In the genomic region with DNA sequence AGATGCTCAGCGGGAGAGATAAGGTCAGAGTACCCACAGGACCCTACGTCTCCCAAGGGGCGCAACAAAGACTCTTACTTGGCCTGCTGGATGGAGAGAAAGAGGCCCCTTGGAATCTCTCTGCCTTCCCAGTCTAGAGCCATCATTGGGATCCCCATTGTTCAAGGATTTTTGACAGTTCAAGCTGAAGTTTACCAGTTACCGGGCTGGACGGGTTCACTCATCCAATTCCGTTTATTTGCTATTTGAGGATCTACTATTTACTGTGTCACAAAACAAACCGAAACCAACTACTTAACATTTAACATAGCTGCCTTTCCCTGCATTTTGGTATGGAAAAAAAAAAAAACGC, we compare ENCODE assay signal across 8 mouse cellular contexts. TPM values are rescaled to one million over a fixed set of nuclear protein-coding genes. Genes with fewer than 3 reads are reported as not detected.
DNase-seq lines count a peak whose midpoint lies in the region; ATAC-seq lines count a peak whose summit lies in the region.

No protein-coding gene starts in this region.

- DNase-seq in kidney, postnatal 10 days, result no peak
- DNase-seq in adipocyte (ENCODE audit: low spot score), result peak; percentile 75
- no peak for DNase-seq in hindbrain, embryonic 11.5 days (ENCODE audit: low spot score)
- DNase-seq in midbrain, embryonic 11.5 days (ENCODE audit: low spot score, missing footprints), result no peak
- DNase-seq in gastrocnemius, postnatal 36 days, result no peak
- DNase-seq in left cerebral cortex, adult 18-20 months (ENCODE audit: low spot score in 2 of 2), result no peak
- DNase-seq in layer of hippocampus, adult 11-12 months (ENCODE audit: low spot score), result no peak

- H3K9me3 ChIP-seq in kidney, embryonic 14.5 days (ENCODE audit: control insufficient read depth, low read length), result no peaks in the 10 kb centered on the region
- H3K9me3 ChIP-seq in hindbrain, embryonic 11.5 days (ENCODE audit: control insufficient read depth, low read length), result no peaks in the 10 kb centered on the region
- H3K9me3 ChIP-seq in midbrain, embryonic 11.5 days (ENCODE audit: control insufficient read depth, low read length), result no peaks in the 10 kb centered on the region

- H3K4me3 ChIP-seq in kidney, embryonic 14.5 days (ENCODE audit: low read length), result peak overlapping the region; percentile 72
- H3K4me3 ChIP-seq in hindbrain, embryonic 11.5 days (ENCODE audit: low read depth, low read length), result peak overlapping the region; percentile 52
- H3K4me3 ChIP-seq in midbrain, embryonic 11.5 days (ENCODE audit: low read depth, low read length), result peak overlapping the region; percentile 52

- 2% methylated on average over 8 of the region's 8 CpGs for WGBS in kidney, embryonic 14.5 days
- 2% methylated on average over 8 of the region's 8 CpGs for WGBS in hindbrain, embryonic 11.5 days
- 3% methylated on average over 8 of the region's 8 CpGs for WGBS in midbrain, embryonic 11.5 days

- H3K4me2 ChIP-seq in kidney, embryonic 14.5 days (replicated peaks; ENCODE audit: low read depth, low read length), result peak overlapping the region; percentile 72
- peak overlapping the region; percentile 79 for H3K4me2 ChIP-seq in hindbrain, embryonic 11.5 days (replicated peaks; ENCODE audit: low read depth, low read length)
- H3K4me2 ChIP-seq in midbrain, embryonic 11.5 days, result peak overlapping the region; percentile 80

- H3K4me1 ChIP-seq in kidney, embryonic 14.5 days (ENCODE audit: control insufficient read depth, insufficient read depth, low read length), result peaks cover 4% of the 10 kb centered on the region; the same call in 1 of the 2 replicates
- no peaks in the 10 kb centered on the region for H3K4me1 ChIP-seq in hindbrain, embryonic 11.5 days (replicated peaks; ENCODE audit: control insufficient read depth, insufficient read depth, low read length)
- peaks cover 16% of the 10 kb centered on the region for H3K4me1 ChIP-seq in midbrain, embryonic 11.5 days (ENCODE audit: control insufficient read depth, insufficient read depth, low read length)

- no peaks in the 10 kb centered on the region for H3K27me3 ChIP-seq in kidney, embryonic 14.5 days (ENCODE audit: control insufficient read depth, insufficient read depth, low read length)
- H3K27me3 ChIP-seq in hindbrain, embryonic 11.5 days (ENCODE audit: control insufficient read depth, insufficient read depth, low read length), result no peaks in the 10 kb centered on the region
- no peaks in the 10 kb centered on the region for H3K27me3 ChIP-seq in midbrain, embryonic 11.5 days (ENCODE audit: control insufficient read depth, insufficient read depth, low read length)

- peak overlapping the region; percentile 95 for H3K27ac ChIP-seq in kidney, embryonic 14.5 days (ENCODE audit: low read depth, low read length)
- H3K27ac ChIP-seq in hindbrain, embryonic 11.5 days (ENCODE audit: low read depth, low read length), result peak overlapping the region; percentile 63
- H3K27ac ChIP-seq in midbrain, embryonic 11.5 days (ENCODE audit: low read depth, low read length), result peak overlapping the region; percentile 61

- no peak for ATAC-seq in kidney, embryonic 14.5 days (ENCODE audit: low FRiP score, low TSS enrichment)
- no peak for ATAC-seq in hindbrain, embryonic 11.5 days (ENCODE audit: low FRiP score)
- ATAC-seq in midbrain, embryonic 11.5 days (ENCODE audit: low FRiP score), result no peak

- peak overlapping the region; percentile 78 for H3K9ac ChIP-seq in kidney, embryonic 14.5 days (ENCODE audit: low read depth, low read length)
- peak overlapping the region; percentile 73 for H3K9ac ChIP-seq in hindbrain, embryonic 11.5 days (ENCODE audit: low read depth, low read length)
- H3K9ac ChIP-seq in midbrain, embryonic 11.5 days (ENCODE audit: low read length), result peak overlapping the region; percentile 86

- H3K36me3 ChIP-seq in kidney, embryonic 14.5 days (ENCODE audit: control insufficient read depth, insufficient read depth, low read length), result no peaks in the 10 kb centered on the region
- no peaks in the 10 kb centered on the region for H3K36me3 ChIP-seq in hindbrain, embryonic 11.5 days (ENCODE audit: control insufficient read depth, insufficient read depth, low read length)
- no peaks in the 10 kb centered on the region for H3K36me3 ChIP-seq in midbrain, embryonic 11.5 days (ENCODE audit: control insufficient read depth, insufficient read depth, low read length)

- intact Hi-C loops in gastrocnemius, postnatal 36 days (cut with DNase I), result loop anchor here (5.0 to 10.0 kb wide), 3 partner anchors 305 to 1315 kb away; a partner anchor contains a TSS

RNA-seq across cellular contexts. Expression of a gene that starts 2.1 kb away (rescaled TPM):
- 14.3 and 16.1 TPM in 2 replicates for polyA plus RNA-seq in kidney, embryonic 14.5 days (2014; fragmentation: Nextera tagmentation; extraction: Ambion mirVana)
- 13.4 and 18.4 TPM in 2 replicates for polyA plus RNA-seq in hindbrain, embryonic 11.5 days (2014; fragmentation: Nextera tagmentation; extraction: Ambion mirVana)
- 12.0 and 12.9 TPM in 2 replicates for polyA plus RNA-seq in midbrain, embryonic 11.5 days (2014; fragmentation: Nextera tagmentation; extraction: Ambion mirVana)
- 10 to 100 TPM; 13.2 to 14.3 TPM for total RNA-seq in gastrocnemius, postnatal 36 days (2021)
- 10 to 100 TPM; 69.0 to 78.6 TPM for total RNA-seq in left cerebral cortex, adult 18-20 months (2021)
